Mouse (Mus musculus) hindbrain, embryonic 15.5 days (tissue): ENCODE results near the gene Ubxn11. TPM values are rescaled to one million over a fixed set of nuclear protein-coding genes. Genes with fewer than 3 reads are reported as not detected.
"Not testable (repeated sequence)": the region's sequence is repeated elsewhere in the genome, so short reads cannot be mapped to it uniquely, and the experiment has no call there.

ENCODE experiments used
- ATAC-seq: fragments of 200-750 bp; cut with Nextera tagmentation; 2 replicates; pipeline ENCODE4 v1.8.0; 2017; ENCODE audit warnings: low read depth, moderate number of reproducible peaks, moderate TSS enrichment; ENCODE audit not compliant: low FRiP score
- H3K27ac ChIP-seq: fragments of 300-500 bp; sonication (generic); replicated peaks from 2 replicates; pipeline ENCODE4 v1.5.1; 2015; ENCODE audit warnings: mild to moderate bottlenecking, inconsistent platforms
- H3K27me3 ChIP-seq: fragments of 300-500 bp; sonication (generic); 2 replicates; pipeline ENCODE4 v1.6.1; 2015; ENCODE audit warnings: control low read depth, inconsistent platforms
- H3K36me3 ChIP-seq: fragments of 300-500 bp; sonication (generic); 2 replicates; pipeline ENCODE4 v1.6.1; 2015; ENCODE audit warnings: control low read depth, inconsistent platforms
- H3K4me1 ChIP-seq: fragments of 300-500 bp; sonication (generic); replicated peaks from 2 replicates; pipeline ENCODE4 v1.6.1; 2015; ENCODE audit warnings: control low read depth, inconsistent platforms
- H3K4me2 ChIP-seq: fragments of 300-500 bp; sonication (generic); 2 replicates; pipeline ENCODE4 v1.6.1; 2015; ENCODE audit warnings: moderate library complexity, mild to moderate bottlenecking, inconsistent platforms
- H3K4me3 ChIP-seq: fragments of 300-500 bp; sonication (generic); 2 replicates; pipeline ENCODE4 v1.5.1; 2015; ENCODE audit warnings: mild to moderate bottlenecking, inconsistent platforms
- H3K9ac ChIP-seq: fragments of 300-500 bp; sonication (generic); 2 replicates; pipeline ENCODE4 v1.6.1; 2015; ENCODE audit warnings: inconsistent platforms
- H3K9me3 ChIP-seq: fragments of 300-500 bp; sonication (generic); 2 replicates; pipeline ENCODE4 v1.6.1; 2016; ENCODE audit warnings: control low read depth, inconsistent platforms
- WGBS: fragments of 180-500 bp; shearing (Covaris S2); methylation state at CpG from one replicate; pipeline ENCODE4 v1.1.7; 2015; 5-methylcytosine and 5-hydroxymethylcytosine counted together
- polyA plus RNA-seq: library from polyadenylated mRNA; unstranded; fragments of >200 nt; fragmentation: Nextera tagmentation; extraction: Ambion mirVana; gene quantifications from 2 replicates; pipeline ENCODE4 v1.2.1, GENCODE M21; 2015

The Ubxn11 gene
- polyA plus RNA-seq, 1 experiment from 2014 or later, result 21.3 TPM

GRCm38 (mm10) chr4:134132519-134133095 lies 30.2 kb downstream of the Ubxn11 start:
- Histone ChIP-seq H3K4me2 (no peak overlapping the region), H3K27ac (no peak overlapping the region), H3K27me3 (no peaks in the 10 kb centered on the region), H3K9ac (no peak overlapping the region), H3K4me1 (peaks cover 14% of the 10 kb centered on the region), H3K36me3 (0 out of 2 replicates have a peak, but pooled peaks cover 7% of the 10 kb centered on the region), H3K9me3 (no peaks in the 10 kb centered on the region), H3K4me3 (no peak overlapping the region)
- ATAC-seq, result no peak
- 87% methylated on average over 8 of the region's 8 CpGs for WGBS

- no peaks in the 10 kb centered on the region for H3K4me1 ChIP-seq
- H3K4me3 ChIP-seq, result no peak overlapping the region
- H3K27me3 ChIP-seq, result no peaks in the 10 kb centered on the region
- H3K9me3 ChIP-seq, result no peaks in the 10 kb centered on the region
- no peak for ATAC-seq
- no peak overlapping the region for H3K27ac ChIP-seq
- H3K36me3 ChIP-seq, result no peaks in the 10 kb centered on the region
- WGBS, result 79% methylated on average over 3 of the region's 3 CpGs
- no peak overlapping the region for H3K4me2 ChIP-seq
- H3K9ac ChIP-seq, result no peak overlapping the region
Measured at GRCm38 (mm10) chr4:134136280-134136926, 34.0 kb downstream of the Ubxn11 start.

GRCm38 (mm10) chr4:134138857-134139256 lies 36.5 kb downstream of the Ubxn11 start:
- Histone ChIP-seq H3K4me3 (no peak overlapping the region), H3K27ac (no peak overlapping the region), H3K4me2 (no peak overlapping the region), H3K9ac (no peak overlapping the region), H3K4me1 (no peaks in the 10 kb centered on the region), H3K27me3 (no peaks in the 10 kb centered on the region), H3K9me3 (no peaks in the 10 kb centered on the region), H3K36me3 (no peaks in the 10 kb centered on the region)
- no peak for ATAC-seq
- 86% methylated on average over 2 of the region's 2 CpGs for WGBS

- H3K4me3 ChIP-seq, H3K4me1 ChIP-seq, H3K27ac ChIP-seq, H3K4me2 ChIP-seq, H3K9me3 ChIP-seq, H3K9ac ChIP-seq, ATAC-seq, H3K27me3 ChIP-seq: not testable (repeated sequence)
- 97% methylated on average over 5 of the region's 5 CpGs for WGBS
- peaks cover 23% of the 10 kb centered on the region for H3K36me3 ChIP-seq
Measured at GRCm38 (mm10) chr4:134144297-134144696, 41.9 kb downstream of the Ubxn11 start.

DNA sequence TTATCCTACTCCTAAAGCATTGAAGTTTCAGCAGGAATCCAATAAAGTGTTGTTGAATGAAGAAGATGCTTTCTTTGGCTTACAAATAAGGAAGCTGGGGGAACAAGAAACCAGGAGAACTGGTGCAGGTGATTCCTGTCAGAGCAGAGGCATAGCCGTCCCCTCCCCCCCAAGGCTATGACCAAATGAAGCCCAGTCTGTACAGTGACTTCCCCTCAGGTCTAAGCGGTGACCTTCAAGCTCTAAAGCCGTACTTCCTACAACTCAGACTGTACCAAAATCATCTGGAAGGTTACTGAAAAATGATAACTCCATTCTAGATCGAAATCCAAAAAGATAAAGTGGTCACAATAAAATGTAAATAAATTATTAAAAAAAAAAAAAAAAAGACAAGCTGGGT lies 47.0 kb downstream of the Ubxn11 start:
- no peak overlapping the region for H3K9ac ChIP-seq
- ATAC-seq, result no peak
- 94% methylated on average over 4 of the region's 4 CpGs for WGBS
- peaks cover 30% of the 10 kb centered on the region for H3K36me3 ChIP-seq
- H3K27ac ChIP-seq, result no peak overlapping the region
- H3K9me3 ChIP-seq, result no peaks in the 10 kb centered on the region
- no peak overlapping the region for H3K4me2 ChIP-seq
- H3K4me1 ChIP-seq, result no peaks in the 10 kb centered on the region
- H3K4me3 ChIP-seq, result no peak overlapping the region
- H3K27me3 ChIP-seq, result no peaks in the 10 kb centered on the region

DNA sequence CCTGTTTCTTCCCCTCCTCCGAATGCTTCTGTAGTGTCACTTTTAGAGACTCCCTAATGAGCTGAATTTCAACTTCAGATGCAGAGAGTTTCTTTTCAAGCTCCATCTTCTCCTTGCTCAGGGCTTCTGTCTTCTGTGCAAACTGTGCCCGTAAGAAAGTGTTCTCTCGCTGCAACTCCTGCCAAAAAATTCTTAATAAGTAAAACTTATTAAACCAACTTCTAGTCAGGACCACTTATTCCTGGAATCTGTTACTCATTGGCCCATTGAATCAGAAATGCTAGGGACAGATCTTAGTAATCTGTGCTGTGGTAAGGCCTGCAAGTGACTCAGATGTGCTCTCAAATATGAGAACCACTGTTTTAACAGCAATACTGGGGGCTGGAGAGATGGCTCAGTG lies 49.7 kb downstream of the Ubxn11 start:
- no peaks in the 10 kb centered on the region for H3K9me3 ChIP-seq
- no peaks in the 10 kb centered on the region for H3K4me1 ChIP-seq
- ATAC-seq, result no peak
- no peak overlapping the region for H3K4me2 ChIP-seq
- peaks cover 24% of the 10 kb centered on the region for H3K36me3 ChIP-seq
- no peaks in the 10 kb centered on the region for H3K27me3 ChIP-seq
- WGBS, result 96% methylated on average over 3 of the region's 3 CpGs
- no peak overlapping the region for H3K27ac ChIP-seq
- no peak overlapping the region for H3K9ac ChIP-seq
- H3K4me3 ChIP-seq, result no peak overlapping the region

DNA sequence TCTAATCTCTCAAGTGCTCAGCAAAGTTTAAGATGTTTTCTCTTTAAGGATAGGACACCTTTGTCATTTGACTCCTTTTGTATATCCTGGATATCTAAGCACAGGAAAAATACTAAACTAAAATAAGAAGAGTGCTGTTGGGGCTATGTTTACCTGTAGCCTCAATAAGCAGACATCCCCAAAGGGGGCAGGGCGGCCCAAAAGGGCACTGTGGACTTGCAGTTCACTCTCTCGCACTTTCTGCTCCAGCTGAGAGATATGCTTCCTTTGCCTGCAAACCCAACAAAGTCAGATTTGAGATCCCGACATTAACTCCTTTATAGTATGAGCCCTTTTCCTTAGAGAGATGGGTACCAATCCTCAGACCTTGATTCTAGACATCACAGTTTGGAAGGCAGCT lies 51.3 kb downstream of the Ubxn11 start:
- WGBS, result 92% methylated on average over 3 of the region's 3 CpGs
- no peak overlapping the region for H3K9ac ChIP-seq

GRCm38 (mm10) chr4:134154354-134154753 lies 52.0 kb downstream of the Ubxn11 start:
- Histone ChIP-seq H3K27ac (no peak overlapping the region), H3K36me3 (peaks cover 7% of the 10 kb centered on the region; the same call in 1 of the 2 replicates), H3K9me3 (no peaks in the 10 kb centered on the region), H3K9ac (no peak overlapping the region), H3K27me3 (no peaks in the 10 kb centered on the region), H3K4me1 (no peaks in the 10 kb centered on the region), H3K4me2 (no peak overlapping the region), H3K4me3 (no peak overlapping the region)
- 94% methylated on average over 3 of the region's 3 CpGs for WGBS
- ATAC-seq, result no peak

More for the DNA sequence above, 51.3 kb downstream of the Ubxn11 start:
- H3K36me3 ChIP-seq, result peaks cover 9% of the 10 kb centered on the region; the same call in 1 of the 2 replicates
- H3K4me3 ChIP-seq, result no peak overlapping the region
- H3K4me2 ChIP-seq, result no peak overlapping the region
- no peaks in the 10 kb centered on the region for H3K27me3 ChIP-seq
- ATAC-seq, result no peak
- no peaks in the 10 kb centered on the region for H3K9me3 ChIP-seq
- H3K27ac ChIP-seq, result no peak overlapping the region
- H3K4me1 ChIP-seq, result no peaks in the 10 kb centered on the region

GRCm38 (mm10) chr4:134155531-134155930 lies 53.2 kb downstream of the Ubxn11 start:
- Histone ChIP-seq H3K4me2 (no peak overlapping the region), H3K9me3 (no peaks in the 10 kb centered on the region), H3K27ac (no peak overlapping the region), H3K9ac (no peak overlapping the region), H3K36me3 (peaks cover 7% of the 10 kb centered on the region; the same call in 1 of the 2 replicates), H3K4me1 (no peaks in the 10 kb centered on the region), H3K27me3 (no peaks in the 10 kb centered on the region), H3K4me3 (no peak overlapping the region)
- ATAC-seq, result no peak
- WGBS, result 93% methylated on average over 6 of the region's 6 CpGs

DNA sequence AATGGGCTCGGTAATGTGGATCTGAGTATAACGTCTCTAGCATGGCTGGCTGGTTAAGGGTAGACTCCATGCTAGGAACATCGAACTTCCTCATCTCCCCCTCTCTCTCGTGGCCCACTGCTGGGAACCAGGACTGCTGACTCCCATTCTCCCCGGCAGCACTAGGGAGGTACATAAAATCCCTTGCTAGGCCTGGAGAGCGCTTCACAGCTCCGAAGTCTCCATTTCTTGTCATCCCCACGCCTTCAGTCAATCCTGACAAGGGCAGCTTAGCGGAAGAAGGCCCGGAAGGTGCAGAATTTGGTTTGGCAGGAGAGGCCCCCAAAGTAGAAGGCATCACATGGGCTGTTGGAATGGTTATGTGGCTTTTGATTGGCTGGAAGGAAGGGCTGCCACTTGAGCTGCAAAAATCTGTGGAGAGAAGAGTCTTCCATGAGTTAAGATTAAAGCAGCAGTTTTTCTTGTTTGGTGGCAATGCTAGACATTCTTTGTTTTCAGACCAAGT lies 53.6 kb downstream of the Ubxn11 start:
- Histone ChIP-seq H3K27ac (no peak overlapping the region), H3K9me3 (no peaks in the 10 kb centered on the region), H3K36me3 (peaks cover 7% of the 10 kb centered on the region; the same call in 1 of the 2 replicates), H3K9ac (no peak overlapping the region), H3K27me3 (no peaks in the 10 kb centered on the region), H3K4me3 (no peak overlapping the region), H3K4me1 (no peaks in the 10 kb centered on the region), H3K4me2 (no peak overlapping the region)
- WGBS, result 93% methylated on average over 10 of the region's 10 CpGs
- ATAC-seq, result no peak

- H3K36me3 ChIP-seq, result peaks cover 3% of the 10 kb centered on the region; the same call in 1 of the 2 replicates
- H3K4me1 ChIP-seq, result no peaks in the 10 kb centered on the region
- H3K4me3 ChIP-seq, result no peak overlapping the region
- no peak overlapping the region for H3K4me2 ChIP-seq
- H3K27ac ChIP-seq, result no peak overlapping the region
- H3K27me3 ChIP-seq, result no peaks in the 10 kb centered on the region
- WGBS, result 85% methylated on average over 8 of the region's 8 CpGs
- H3K9me3 ChIP-seq, result no peaks in the 10 kb centered on the region
- ATAC-seq, result no peak
- H3K9ac ChIP-seq, result no peak overlapping the region
Measured at GRCm38 (mm10) chr4:134156744-134157143, 54.4 kb downstream of the Ubxn11 start.

GRCm38 (mm10) chr4:134157558-134157957 lies 55.2 kb downstream of the Ubxn11 start:
- Histone ChIP-seq H3K4me2 (no peak overlapping the region), H3K36me3 (no peaks in the 10 kb centered on the region), H3K27ac (no peak overlapping the region), H3K9me3 (no peaks in the 10 kb centered on the region), H3K4me1 (no peaks in the 10 kb centered on the region), H3K4me3 (no peak overlapping the region), H3K9ac (no peak overlapping the region), H3K27me3 (no peaks in the 10 kb centered on the region)
- ATAC-seq, result no peak
- WGBS, result 86% methylated on average over 2 of the region's 2 CpGs
